Mouse (Mus musculus) stomach, postnatal 0 days (tissue): Measurements from ENCODE around the gene Ripor2. TPM values are rescaled to one million over a fixed set of nuclear protein-coding genes. Genes with fewer than 3 reads are reported as not detected.
A peak's percentile ranks its signal among the peaks of the same experiment; 100 is the strongest.

ENCODE experiments used
- ATAC-seq: fragments of 200-750 bp; cut with Nextera tagmentation; 2 replicates; pipeline ENCODE4 v1.8.0; 2017; ENCODE audit not compliant: low FRiP score, low TSS enrichment
- DNase-seq: peaks from one replicate; pipeline ENCODE4 v3.0.0-alpha.2; 2016; ENCODE audit warnings: low spot score
- H3K27ac ChIP-seq: fragments of 300-500 bp; sonication (generic); replicated peaks from 2 replicates; pipeline ENCODE4 v1.5.1; 2014; ENCODE audit warnings: mild to moderate bottlenecking, control low read depth
- H3K27me3 ChIP-seq: fragments of 300-500 bp; sonication (generic); 2 replicates; pipeline ENCODE4 v1.6.1; 2014; ENCODE audit warnings: low read length; ENCODE audit not compliant: control insufficient read depth, insufficient read depth
- H3K36me3 ChIP-seq: fragments of 300-500 bp; sonication (generic); 2 replicates; pipeline ENCODE4 v1.6.1; 2014; ENCODE audit warnings: low read length, mixed read lengths; ENCODE audit not compliant: control insufficient read depth, insufficient read depth
- H3K4me1 ChIP-seq: fragments of 300-500 bp; sonication (generic); replicated peaks from 2 replicates; pipeline ENCODE4 v1.6.1; 2014; ENCODE audit warnings: antibody characterized with exemption; ENCODE audit not compliant: control insufficient read depth, insufficient read depth
- H3K4me2 ChIP-seq: fragments of 300-500 bp; sonication (generic); replicated peaks from 2 replicates; pipeline ENCODE4 v1.6.1; 2014; ENCODE audit warnings: low read depth, mild to moderate bottlenecking, control low read depth, moderate library complexity
- H3K4me3 ChIP-seq: fragments of 300-500 bp; sonication (generic); 2 replicates; pipeline ENCODE4 v1.5.1; 2014; ENCODE audit warnings: low read depth, low read length, control low read depth
- H3K9ac ChIP-seq: fragments of 300-500 bp; sonication (generic); 2 replicates; pipeline ENCODE4 v1.6.1; 2014; ENCODE audit warnings: mild to moderate bottlenecking, low read length, control low read depth, mixed read lengths
- H3K9me3 ChIP-seq: fragments of 300-500 bp; sonication (generic); 2 replicates; pipeline ENCODE4 v1.6.1; 2016; ENCODE audit warnings: low read length; ENCODE audit not compliant: control insufficient read depth
- CTCF ChIP-seq: IDR thresholded peaks from 2 replicates; pipeline ENCODE4 v1.5.1; 2016; ENCODE audit warnings: antibody characterized with exemption, low read depth, mild to moderate bottlenecking, moderate library complexity
- EP300 ChIP-seq: optimal IDR thresholded peaks from 2 replicates; pipeline ENCODE3; 2016; ENCODE audit warnings: antibody characterized with exemption
- WGBS: fragments of 180-500 bp; shearing (Covaris S2); extraction: QIAGEN DNeasy Blood & Tissue Kit; methylation state at CpG from one replicate; pipeline ENCODE4 v1.1.7; 2014; 5-methylcytosine and 5-hydroxymethylcytosine counted together
- polyA plus RNA-seq: library from polyadenylated mRNA; unstranded; fragments of >200 nt; fragmentation: Nextera tagmentation; extraction: Ambion mirVana; gene quantifications from 2 replicates; pipeline ENCODE4 v1.2.1, GENCODE M21; 2015

The Ripor2 gene
- polyA plus RNA-seq, 1 experiment from 2014 or later: 1.6 TPM

GRCm38 (mm10) chr13:24670676-24671075 is 88.7 kb downstream of the Ripor2 start:
- DNase-seq (no peak), ATAC-seq (no peak)
- no peaks in the 10 kb centered on the region for H3K9me3 ChIP-seq
- no peak overlapping the region for H3K4me3 ChIP-seq
- H3K4me1 ChIP-seq: no peaks in the 10 kb centered on the region
- H3K27me3 ChIP-seq: no peaks in the 10 kb centered on the region
- H3K9ac ChIP-seq: no peak overlapping the region
- no peak overlapping the region for H3K4me2 ChIP-seq
- 86% methylated on average over 2 of the region's 2 CpGs for WGBS
- no peak overlapping the region for H3K27ac ChIP-seq
- H3K36me3 ChIP-seq: no peaks in the 10 kb centered on the region
- TF ChIP-seq EP300 (no peak), CTCF (no peak)

- H3K27me3 ChIP-seq: no peaks in the 10 kb centered on the region
- ATAC-seq (no peak; the same call in 1 of the 2 replicates), DNase-seq (peak; percentile 26)
- H3K9me3 ChIP-seq: no peaks in the 10 kb centered on the region
- no peak overlapping the region for H3K4me3 ChIP-seq
- no peaks in the 10 kb centered on the region for H3K36me3 ChIP-seq
- no peak overlapping the region for H3K9ac ChIP-seq
- TF ChIP-seq EP300: no peak
- TF ChIP-seq CTCF: no peak
- H3K27ac ChIP-seq: no peak overlapping the region
- H3K4me2 ChIP-seq: 0 out of 2 replicates have a peak overlapping the region, but pooled peaks have one; percentile 12
- WGBS: 34% methylated on average over 15 of the region's 15 CpGs
- H3K4me1 ChIP-seq: no peaks in the 10 kb centered on the region
These were observed 97.2 kb downstream of the Ripor2 start for GRCm38 (mm10) chr13:24679027-24679680.

- H3K27ac ChIP-seq: no peak overlapping the region
- H3K4me3 ChIP-seq: no peak overlapping the region
- no peak for DNase-seq
- no peaks in the 10 kb centered on the region for H3K4me1 ChIP-seq
- no peaks in the 10 kb centered on the region for H3K36me3 ChIP-seq
- 97% methylated on average over 4 of the region's 4 CpGs for WGBS
- ATAC-seq: no peak
- TF ChIP-seq CTCF (no peak), EP300 (no peak)
- H3K9me3 ChIP-seq: no peaks in the 10 kb centered on the region
- H3K4me2 ChIP-seq: no peak overlapping the region
- no peaks in the 10 kb centered on the region for H3K27me3 ChIP-seq
- no peak overlapping the region for H3K9ac ChIP-seq
These were observed 99.0 kb downstream of the Ripor2 start for GRCm38 (mm10) chr13:24680951-24681350.

DNA sequence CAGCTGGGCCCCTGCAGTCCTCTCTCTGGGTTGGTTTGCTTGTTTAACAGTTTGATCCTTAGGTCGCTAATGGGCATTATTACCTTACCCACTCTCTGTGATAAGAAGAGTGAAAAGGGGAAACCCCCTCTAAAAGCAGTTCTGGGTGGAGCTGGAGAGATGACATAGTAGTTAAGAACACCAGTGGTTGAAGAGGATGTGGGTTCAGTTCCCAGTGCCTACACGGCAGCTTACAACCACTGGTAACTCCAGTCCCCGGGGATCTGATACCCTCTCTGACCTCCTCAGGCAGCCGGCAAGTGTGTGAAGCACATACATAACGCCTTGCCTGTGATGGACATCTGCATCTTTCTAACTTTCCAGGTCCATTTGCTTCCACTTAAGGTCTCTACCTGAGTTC is 100.4 kb downstream of the Ripor2 start:
- no peaks in the 10 kb centered on the region for H3K27me3 ChIP-seq
- no peak overlapping the region for H3K9ac ChIP-seq
- no peak for TF ChIP-seq CTCF
- TF ChIP-seq EP300: no peak
- no peak for ATAC-seq
- DNase-seq: no peak
- no peaks in the 10 kb centered on the region for H3K4me1 ChIP-seq
- no peak overlapping the region for H3K27ac ChIP-seq
- H3K36me3 ChIP-seq: no peaks in the 10 kb centered on the region
- H3K4me3 ChIP-seq: no peak overlapping the region
- no peak overlapping the region for H3K4me2 ChIP-seq
- WGBS: 61% methylated on average over 5 of the region's 5 CpGs
- no peaks in the 10 kb centered on the region for H3K9me3 ChIP-seq

GRCm38 (mm10) chr13:24684503-24684902 is 102.5 kb downstream of the Ripor2 start:
- Histone ChIP-seq H3K9me3 (no peaks in the 10 kb centered on the region), H3K4me2 (no peak overlapping the region)
- 66% methylated on average over 2 of the region's 2 CpGs for WGBS

GRCm38 (mm10) chr13:24685846-24686245 is 103.9 kb downstream of the Ripor2 start:
- Histone ChIP-seq H3K27me3 (no peaks in the 10 kb centered on the region), H3K4me3 (no peak overlapping the region), H3K36me3 (no peaks in the 10 kb centered on the region), H3K4me1 (no peaks in the 10 kb centered on the region), H3K4me2 (no peak overlapping the region), H3K9ac (no peak overlapping the region), H3K9me3 (no peaks in the 10 kb centered on the region), H3K27ac (no peak overlapping the region)
- no peak for ATAC-seq
- 69% methylated on average over 5 of the region's 5 CpGs for WGBS
- TF ChIP-seq CTCF (no peak), EP300 (no peak)
- DNase-seq: no peak

More at GRCm38 (mm10) chr13:24684503-24684902, 102.5 kb downstream of the Ripor2 start:
- Histone ChIP-seq H3K27ac (no peak overlapping the region), H3K9ac (no peak overlapping the region), H3K4me3 (no peak overlapping the region), H3K36me3 (no peaks in the 10 kb centered on the region), H3K27me3 (no peaks in the 10 kb centered on the region), H3K4me1 (no peaks in the 10 kb centered on the region)
- ATAC-seq: no peak
- no peak for DNase-seq
- TF ChIP-seq EP300: no peak
- TF ChIP-seq CTCF: no peak
